8 mouse cellular contexts compared by ENCODE assay signal in genomic region chr3:107037105-107037504, GRCm38 (mm10). TPM values are rescaled to one million over a fixed set of nuclear protein-coding genes. Genes with fewer than 3 reads are reported as not detected.
DNase-seq lines count a peak whose midpoint lies in the region; ATAC-seq and TF ChIP-seq lines count a peak whose summit lies in the region.

No protein-coding gene starts in this region.

- H3K4me2 ChIP-seq in embryonic facial prominence, embryonic 15.5 days (replicated peaks), result peak overlapping the region; percentile 93
- peak overlapping the region; percentile 93 for H3K4me2 ChIP-seq in limb, embryonic 11.5 days (ENCODE audit: low read depth, severe bottlenecking)
- H3K4me2 ChIP-seq in stomach, embryonic 15.5 days, result peak overlapping the region; percentile 99

- no peak for TF ChIP-seq CTCF in bone marrow macrophage, adult 2 months (IDR thresholded peaks at IDR 0.05; ENCODE audit: low read depth, low read length)

- DNase-seq in layer of hippocampus, postnatal 14 days (ENCODE audit: low spot score in 2 of 2), result peak; percentile 18 to 21
- DNase-seq in layer of hippocampus, adult 8-10 months (ENCODE audit: low spot score in 2 of 2), result no peak
- peak; percentile 22 for DNase-seq in limb, embryonic 11.5 days (ENCODE audit: low spot score)
- no peak for DNase-seq in adrenal gland, postnatal 14 days

- no peak for ATAC-seq in embryonic facial prominence, embryonic 15.5 days (ENCODE audit: insufficient number of reproducible peaks, low FRiP score, low TSS enrichment, low read depth)
- no peak for ATAC-seq in limb, embryonic 11.5 days (ENCODE audit: insufficient number of reproducible peaks, low FRiP score, low TSS enrichment, low read depth)
- ATAC-seq in stomach, embryonic 15.5 days (ENCODE audit: insufficient read depth, low FRiP score, low read depth), result no peak
- no peak for ATAC-seq in inflammation-experienced regulatory T-cells, adult 6 months

- H3K27ac ChIP-seq in bone marrow macrophage, adult 2 months (ENCODE audit: insufficient read depth, low read depth, low read length), result no peak overlapping the region
- H3K27ac ChIP-seq in embryonic facial prominence, embryonic 15.5 days (replicated peaks), result no peak overlapping the region
- no peak overlapping the region for H3K27ac ChIP-seq in limb, embryonic 11.5 days (replicated peaks; ENCODE audit: low read depth, low read length)
- H3K27ac ChIP-seq in stomach, embryonic 15.5 days, result no peak overlapping the region

- H3K36me3 ChIP-seq in embryonic facial prominence, embryonic 15.5 days, result no peaks in the 10 kb centered on the region
- no peaks in the 10 kb centered on the region for H3K36me3 ChIP-seq in limb, embryonic 11.5 days (ENCODE audit: control insufficient read depth, insufficient read depth, low read length)
- H3K36me3 ChIP-seq in stomach, embryonic 15.5 days, result no peaks in the 10 kb centered on the region

- H3K9ac ChIP-seq in embryonic facial prominence, embryonic 15.5 days, result no peak overlapping the region
- H3K9ac ChIP-seq in limb, embryonic 11.5 days (ENCODE audit: low read length), result no peak overlapping the region
- H3K9ac ChIP-seq in stomach, embryonic 15.5 days, result no peak overlapping the region

- no peak for TF ChIP-seq POLR2A in bone marrow macrophage, adult 2 months (IDR thresholded peaks at IDR 0.05; ENCODE audit: borderline replicate concordance, low read depth, low read length)

- no peaks in the 10 kb centered on the region for H3K9me3 ChIP-seq in embryonic facial prominence, embryonic 15.5 days (replicated peaks)
- no peaks in the 10 kb centered on the region for H3K9me3 ChIP-seq in limb, embryonic 11.5 days (ENCODE audit: control insufficient read depth, low read length)
- H3K9me3 ChIP-seq in stomach, embryonic 15.5 days, result no peaks in the 10 kb centered on the region

- H3K27me3 ChIP-seq in embryonic facial prominence, embryonic 15.5 days, result peaks cover 9% of the 10 kb centered on the region; the same call in 1 of the 2 replicates
- peaks cover 6% of the 10 kb centered on the region; the same call in 1 of the 2 replicates for H3K27me3 ChIP-seq in limb, embryonic 11.5 days (ENCODE audit: control insufficient read depth, insufficient read depth, low read length)
- peaks cover 13% of the 10 kb centered on the region; the same call in 1 of the 2 replicates for H3K27me3 ChIP-seq in stomach, embryonic 15.5 days (replicated peaks)

- H3K4me3 ChIP-seq in bone marrow macrophage, adult 2 months (ENCODE audit: insufficient read depth, low read length), result peak overlapping the region; percentile 60
- H3K4me3 ChIP-seq in embryonic facial prominence, embryonic 15.5 days (replicated peaks), result peak overlapping the region; percentile 63
- peak overlapping the region; percentile 60 for H3K4me3 ChIP-seq in limb, embryonic 11.5 days (ENCODE audit: low read depth, low read length)
- peak overlapping the region; percentile 64 for H3K4me3 ChIP-seq in stomach, embryonic 15.5 days (replicated peaks)

- H3K4me1 ChIP-seq in bone marrow macrophage, adult 2 months (ENCODE audit: control insufficient read depth, insufficient read depth, low read length), result peaks cover 25% of the 10 kb centered on the region
- peaks cover 15% of the 10 kb centered on the region; the same call in 1 of the 2 replicates for H3K4me1 ChIP-seq in embryonic facial prominence, embryonic 15.5 days
- no peaks in the 10 kb centered on the region for H3K4me1 ChIP-seq in limb, embryonic 11.5 days (ENCODE audit: control insufficient read depth, insufficient read depth, low read length)
- peaks cover 12% of the 10 kb centered on the region; the same call in 1 of the 2 replicates for H3K4me1 ChIP-seq in stomach, embryonic 15.5 days

- WGBS in embryonic facial prominence, embryonic 15.5 days, result 51% methylated on average over 12 of the region's 12 CpGs
- WGBS in limb, embryonic 11.5 days, result 55% methylated on average over 12 of the region's 12 CpGs
- WGBS in stomach, embryonic 15.5 days, result 46% methylated on average over 12 of the region's 12 CpGs

RNA-seq across cellular contexts. Expression of gene Kcna3, which starts 1.1 kb away (rescaled TPM):
- 10 to 100 TPM; 13.8 to 17.1 TPM for total RNA-seq in layer of hippocampus, postnatal 14 days (2021)
- 10 to 100 TPM; 19.8 to 22.5 (median 21.0) TPM for total RNA-seq in layer of hippocampus, adult 8-10 months (2022)
- 1.1 and 2.5 TPM in 2 replicates for polyA plus RNA-seq in bone marrow macrophage, adult 2 months (2012; ENCODE audit: insufficient read depth, insufficient read length, missing spikeins)
- 1.0 and 1.7 TPM in 2 replicates for polyA plus RNA-seq in embryonic facial prominence, embryonic 15.5 days (2015; fragmentation: Nextera tagmentation; extraction: Ambion mirVana)
- polyA plus RNA-seq in limb, embryonic 11.5 days (2014; fragmentation: Nextera tagmentation; extraction: Ambion mirVana), result 2.2 TPM in 2 replicates
- polyA plus RNA-seq in stomach, embryonic 15.5 days (2015; fragmentation: Nextera tagmentation; extraction: Ambion mirVana), result 1.1 and 1.2 TPM in 2 replicates
- total RNA-seq in adrenal gland, postnatal 14 days (2021), result 0.74 and 2.9 TPM in 2 replicates
- 10 to 100 TPM in 2 of 3 experiments, 1 to 10 TPM in 1; 9.4 to 18.5 (median 14.0) TPM for polyA plus RNA-seq in inflammation-experienced regulatory T-cells, adult 6 months (2017; shearing (Covaris generic))

Comparison
In these comparisons a context has a peak if more than half of its experiments do, and no peak if none do; other contexts are left out.
1. DNase-seq: peak in layer of hippocampus, postnatal 14 days (2 of 2) and limb, embryonic 11.5 days (single experiment); none in layer of hippocampus, adult 8-10 months (0 of 2) and adrenal gland, postnatal 14 days (single experiment).
2. Peak in every context shown above with its lines, with median percentiles within 50 percentile points of each other: H3K4me3 ChIP-seq and H3K4me2 ChIP-seq.